Mouse (Mus musculus) adrenal gland, adult 2 months (tissue): ENCODE measurements at regions not wholly inside any gene's neighbourhood (a gene's known extent, or its start where the extent isn't known, plus 50 kb on each side); places are given as distances from the start of the nearest gene placed in this dataset.

Experiments
- DNase-seq: peaks from one replicate; pipeline ENCODE4 v3.0.0; 2021

DNA sequence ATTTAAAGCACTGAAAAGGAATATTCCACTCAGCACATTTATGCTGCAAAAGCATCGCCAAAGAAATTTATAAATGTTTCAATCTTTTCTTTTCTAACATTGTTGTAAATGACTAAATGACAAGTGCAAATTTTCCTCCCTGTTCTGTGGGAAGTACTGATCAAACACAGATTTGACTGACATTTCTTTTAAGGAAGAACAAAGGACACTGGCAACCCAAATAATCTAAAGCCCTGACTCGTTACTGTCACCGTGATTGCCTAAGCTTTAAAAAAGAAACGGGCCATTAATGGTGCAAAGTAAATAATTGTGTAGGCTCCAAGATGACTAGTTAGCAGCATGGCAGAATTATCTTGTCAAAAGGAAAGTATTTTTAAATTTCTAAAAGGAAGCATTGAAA is 587.4 kb downstream of the Otol1 start:
- DNase-seq, result no peak
